Mouse (Mus musculus): ENCODE measurements around the gene Ppp1r14b. TPM values are rescaled to one million over a fixed set of nuclear protein-coding genes. Genes with fewer than 3 reads are reported as not detected.

Ppp1r14b gene
- polyA plus RNA-seq, 1 experiment: 78.5 TPM

DNA sequence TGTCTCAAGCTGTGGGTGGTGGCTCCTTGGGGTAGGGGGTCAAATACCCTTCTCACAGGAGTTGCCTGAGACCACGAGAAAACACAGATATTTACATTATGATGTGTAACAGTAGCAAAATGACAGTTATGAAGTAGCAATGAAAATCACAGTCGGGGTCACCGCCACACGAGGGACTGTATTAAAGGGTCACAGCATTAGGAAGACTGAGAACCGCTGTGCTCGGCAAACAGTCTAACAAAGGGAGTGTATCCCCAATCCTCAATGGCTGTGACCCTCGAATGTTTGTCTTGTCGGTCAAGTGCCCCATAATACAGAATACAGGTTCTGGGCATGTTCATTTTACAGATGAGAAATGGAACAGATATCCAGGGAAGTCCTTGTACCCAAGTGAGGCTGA lies 19.2 kb downstream of the Ppp1r14b start:
- DNase-seq (ENCODE audit: low read depth): no peak

DNA sequence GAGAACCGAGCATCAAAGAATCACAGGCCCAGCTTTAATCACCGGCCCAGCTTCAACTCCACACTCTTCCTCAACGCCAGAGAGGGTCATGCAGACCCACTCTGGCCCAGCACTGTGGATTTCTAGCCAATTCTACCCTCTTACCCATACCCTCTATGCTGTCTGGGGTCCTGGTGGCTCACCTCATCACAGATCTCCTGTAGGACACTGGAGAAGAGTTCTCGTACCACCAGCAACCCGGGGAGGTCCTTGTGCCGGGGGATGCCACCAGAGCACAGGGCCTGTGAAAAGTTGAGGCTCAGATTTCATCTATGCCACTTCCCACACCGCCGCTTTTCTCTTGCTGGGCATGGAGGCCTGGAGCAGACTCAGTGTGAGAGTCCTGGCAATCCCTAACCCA lies 19.7 kb downstream of the Ppp1r14b start:
- DNase-seq (ENCODE audit: low read depth): no peak

DNA sequence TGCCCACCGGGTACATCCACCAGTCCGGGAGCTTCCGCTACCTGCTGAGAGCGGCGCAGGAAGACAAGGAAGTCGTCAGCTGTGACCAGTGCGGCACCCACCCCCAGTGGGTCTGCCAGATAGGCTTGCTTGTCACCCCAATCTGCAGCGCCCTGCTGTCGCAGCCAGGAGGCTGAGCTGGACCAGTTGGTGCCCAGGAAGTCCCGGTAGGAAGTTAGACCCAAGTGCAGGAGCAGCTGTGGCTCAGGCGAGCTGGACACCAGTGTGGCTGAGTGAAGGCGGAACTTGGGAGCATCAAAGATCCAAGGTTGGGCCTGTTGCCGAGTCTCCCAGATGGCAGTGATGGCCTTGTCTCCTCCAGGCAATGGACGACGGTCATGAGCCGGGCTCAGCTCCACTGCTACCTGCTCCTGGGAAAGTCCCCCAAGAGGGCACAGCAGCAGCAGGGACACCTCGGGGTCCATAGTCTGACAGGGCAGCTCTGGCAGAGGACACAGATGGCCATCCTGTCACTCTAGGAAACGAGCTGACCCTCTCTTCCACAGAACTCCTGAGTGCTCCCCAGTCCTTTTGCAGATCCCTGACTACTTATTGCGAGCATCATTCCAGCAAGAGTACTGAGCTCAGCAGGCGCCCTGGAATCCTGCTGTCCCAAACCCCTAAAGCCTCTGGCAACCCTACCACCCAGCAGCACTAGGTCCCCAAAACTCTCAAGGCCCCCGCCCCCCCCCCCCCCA lies 20.7 kb downstream of the Ppp1r14b start:
- DNase-seq (ENCODE audit: low read depth): no peak

DNA sequence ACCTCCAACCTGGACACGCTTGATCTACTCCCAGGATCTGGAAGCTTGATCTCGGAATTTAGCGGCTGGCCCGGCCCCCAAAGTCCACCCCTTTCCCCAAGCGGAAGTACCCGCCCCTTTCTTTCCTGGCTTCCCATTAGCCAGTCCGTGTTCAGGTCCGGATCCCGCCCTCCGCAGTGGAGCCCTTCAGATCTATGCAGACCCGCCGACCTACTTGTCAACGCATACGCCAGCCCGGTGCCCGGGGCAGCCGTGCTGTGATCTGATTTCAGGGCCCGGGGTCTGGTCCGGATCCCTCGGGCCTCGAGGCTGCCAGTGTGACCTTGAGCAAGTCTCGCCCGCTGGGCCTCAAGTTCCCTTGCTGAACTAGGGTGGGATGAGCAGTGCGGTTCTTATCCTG lies 21.2 kb downstream of the Ppp1r14b start, which contains the start of the genes Nudt22 and Trpt1:
Gene Nudt22 (minus strand): TSS at position 112 of the 400 bp plus-strand sequence.
Gene Trpt1 (plus strand): TSS at position 126 of the 400 bp plus-strand sequence.
- no peak for DNase-seq (ENCODE audit: low read depth)

DNA sequence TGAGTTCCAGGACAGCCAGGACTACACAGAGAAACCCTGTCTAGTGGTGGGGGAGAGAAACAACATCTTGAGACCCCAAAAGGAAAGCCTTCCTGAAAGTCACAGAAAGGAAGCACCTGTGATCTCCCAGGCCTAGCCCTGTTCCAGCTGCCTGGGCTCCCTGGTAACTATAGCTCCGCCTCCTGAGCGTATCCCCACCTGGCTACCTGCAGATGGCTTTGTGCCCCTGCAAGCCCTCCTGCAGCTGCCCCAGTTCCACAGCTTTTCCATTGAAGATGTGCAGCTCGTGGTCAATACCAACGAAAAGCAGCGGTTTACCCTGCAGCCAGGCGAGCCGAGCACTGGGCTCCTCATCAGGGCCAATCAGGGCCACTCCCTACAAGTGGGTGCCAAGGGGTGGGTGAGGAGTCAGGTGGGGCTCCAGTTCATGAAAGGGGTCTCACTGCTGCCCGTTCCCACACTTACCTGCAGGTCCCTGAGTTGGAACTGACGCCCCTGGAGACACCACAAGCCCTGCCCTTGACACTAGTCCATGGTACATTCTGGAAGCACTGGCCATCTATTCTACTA lies 23.0 kb downstream of the Ppp1r14b start:
- DNase-seq (ENCODE audit: low read depth): no peak

DNA sequence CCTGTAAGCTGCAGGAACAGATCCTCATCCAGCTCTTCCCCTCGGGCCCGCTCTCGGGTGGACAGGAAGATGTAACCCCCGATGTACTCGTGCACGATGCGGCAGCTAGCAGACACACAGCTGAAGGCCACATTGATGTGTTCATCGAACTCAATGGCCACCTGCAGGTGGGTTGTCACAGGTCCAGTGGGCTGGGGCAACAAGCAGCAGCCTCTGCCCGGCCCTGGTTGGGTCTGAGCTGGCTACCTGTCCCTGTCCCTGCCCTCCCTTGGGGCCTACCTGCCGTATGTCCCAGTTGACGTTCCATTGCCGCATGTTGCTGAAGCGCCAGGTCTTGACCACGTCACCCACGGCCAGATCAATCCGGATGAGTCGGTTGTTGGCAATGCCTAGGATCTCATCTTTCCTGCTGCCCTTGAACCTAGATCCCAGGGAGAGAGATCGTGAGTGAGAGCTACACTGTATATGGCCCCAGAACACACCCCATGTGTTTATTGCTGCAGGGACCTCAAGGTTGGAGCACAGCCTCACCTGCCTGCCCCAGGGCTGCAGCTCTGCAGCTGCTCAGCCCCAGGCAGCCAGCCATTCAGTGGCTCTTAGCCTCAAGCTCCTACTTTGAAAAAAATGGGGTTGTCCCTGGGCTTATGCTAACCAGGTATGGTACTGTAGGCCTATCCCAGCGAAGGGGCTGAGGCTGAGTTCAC lies 24.7 kb downstream of the Ppp1r14b start:
- no peak for DNase-seq (ENCODE audit: low read depth)

DNA sequence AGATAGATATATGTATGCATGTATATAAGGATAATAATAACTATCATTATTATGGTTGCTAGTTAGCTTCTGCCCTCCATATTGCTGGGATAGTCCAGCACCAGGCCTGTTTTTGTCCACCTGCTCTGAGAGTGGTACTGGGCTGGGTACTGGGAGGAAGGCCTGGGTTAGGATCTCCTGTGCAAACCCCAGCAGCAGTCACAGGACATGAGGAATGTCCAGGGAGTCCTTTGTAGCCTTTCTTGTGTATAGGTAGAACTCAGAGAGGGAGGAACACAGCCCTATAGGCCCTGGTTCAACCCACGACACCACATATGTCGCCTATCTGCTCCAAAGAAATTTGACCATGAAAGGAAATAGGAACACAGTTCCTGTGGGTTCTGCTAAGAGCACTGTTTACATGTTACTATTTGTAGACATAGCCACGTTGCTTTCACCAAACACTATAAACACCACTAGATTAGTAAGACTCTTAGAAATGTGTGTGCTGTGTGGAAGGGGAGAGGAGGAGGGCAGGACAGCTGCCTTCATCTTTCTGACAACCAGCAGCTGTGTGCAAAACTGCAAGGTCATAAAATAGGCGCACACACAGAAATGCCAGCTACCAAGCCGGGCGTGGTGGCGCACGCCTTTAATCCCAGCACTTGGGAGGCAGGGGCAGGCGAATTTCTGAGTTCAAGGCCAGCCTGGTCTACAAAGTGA lies 32.3 kb downstream of the Ppp1r14b start:
- DNase-seq (ENCODE audit: low read depth): no peak

DNA sequence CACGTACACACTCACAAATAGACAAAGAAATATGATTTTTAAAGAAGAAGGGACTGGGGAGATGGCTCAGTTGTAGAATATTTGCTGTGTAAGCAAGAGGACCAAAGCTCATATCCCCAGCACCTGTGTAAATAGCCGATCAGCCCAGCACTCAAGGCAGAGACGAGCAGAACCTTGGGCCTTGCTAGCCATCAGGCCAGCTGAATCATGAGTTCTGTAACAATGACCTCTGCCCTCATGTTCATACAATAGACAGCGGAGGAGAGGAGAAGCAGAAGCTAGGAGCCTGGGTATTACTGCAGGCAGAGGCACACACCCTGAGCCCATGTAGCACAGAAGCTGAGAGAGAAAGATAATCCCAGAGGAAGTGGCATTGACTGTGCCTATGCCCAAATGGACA lies 37.7 kb downstream of the Ppp1r14b start:
- DNase-seq (ENCODE audit: low read depth): no peak

DNA sequence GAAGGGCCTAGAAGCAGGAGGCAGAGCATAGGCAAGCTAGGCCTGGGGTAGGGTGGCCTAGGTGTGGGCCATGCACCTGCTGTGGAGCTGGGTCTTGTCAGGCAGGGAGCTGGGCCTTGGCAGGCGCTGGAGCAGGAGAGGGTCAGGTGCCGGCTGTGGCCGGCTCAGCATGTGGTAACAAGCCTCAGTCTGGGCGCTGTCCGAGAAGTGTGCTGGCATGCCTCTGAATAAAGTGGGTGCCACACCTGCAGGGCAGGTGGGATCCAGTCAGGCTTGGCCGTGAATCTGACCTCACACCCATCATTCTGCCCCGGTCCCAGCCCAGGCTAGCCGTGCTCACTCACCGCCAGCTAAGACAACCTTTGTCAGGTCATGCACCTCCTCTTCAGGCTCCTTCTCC lies 39.2 kb downstream of the Ppp1r14b start:
- no peak for DNase-seq (ENCODE audit: low read depth)

DNA sequence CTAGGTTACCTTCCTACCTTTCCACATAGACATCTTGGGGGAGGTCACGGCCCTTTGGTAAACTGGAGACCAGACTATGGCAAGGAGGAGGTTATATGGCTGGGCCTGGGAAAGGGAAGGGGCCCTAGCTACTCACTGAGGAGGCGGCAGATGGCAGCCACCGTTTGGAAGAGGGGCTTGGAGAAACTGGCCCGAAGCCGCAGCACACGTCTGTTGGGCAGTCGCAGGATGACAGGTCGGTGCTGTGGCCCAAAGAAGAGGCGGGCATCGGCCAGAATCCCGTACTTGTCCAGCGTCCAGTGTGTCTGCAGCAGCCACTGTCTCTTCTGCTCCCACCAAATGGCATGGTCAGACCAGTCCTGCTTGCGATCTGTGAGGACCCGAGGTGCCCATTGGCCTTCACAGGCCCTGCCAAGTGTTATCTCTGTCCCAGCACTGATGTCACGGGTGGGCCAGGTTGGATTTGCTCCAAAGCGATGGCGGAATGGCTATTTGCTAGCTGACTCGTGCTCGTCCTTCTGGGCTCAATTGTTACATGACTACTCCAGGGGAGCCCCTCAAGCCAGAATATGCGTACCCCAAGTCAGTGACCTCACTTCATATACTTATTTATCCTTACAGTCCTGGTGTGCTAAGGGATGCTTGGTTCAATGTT lies 39.8 kb downstream of the Ppp1r14b start:
- DNase-seq (ENCODE audit: low read depth): no peak

DNA sequence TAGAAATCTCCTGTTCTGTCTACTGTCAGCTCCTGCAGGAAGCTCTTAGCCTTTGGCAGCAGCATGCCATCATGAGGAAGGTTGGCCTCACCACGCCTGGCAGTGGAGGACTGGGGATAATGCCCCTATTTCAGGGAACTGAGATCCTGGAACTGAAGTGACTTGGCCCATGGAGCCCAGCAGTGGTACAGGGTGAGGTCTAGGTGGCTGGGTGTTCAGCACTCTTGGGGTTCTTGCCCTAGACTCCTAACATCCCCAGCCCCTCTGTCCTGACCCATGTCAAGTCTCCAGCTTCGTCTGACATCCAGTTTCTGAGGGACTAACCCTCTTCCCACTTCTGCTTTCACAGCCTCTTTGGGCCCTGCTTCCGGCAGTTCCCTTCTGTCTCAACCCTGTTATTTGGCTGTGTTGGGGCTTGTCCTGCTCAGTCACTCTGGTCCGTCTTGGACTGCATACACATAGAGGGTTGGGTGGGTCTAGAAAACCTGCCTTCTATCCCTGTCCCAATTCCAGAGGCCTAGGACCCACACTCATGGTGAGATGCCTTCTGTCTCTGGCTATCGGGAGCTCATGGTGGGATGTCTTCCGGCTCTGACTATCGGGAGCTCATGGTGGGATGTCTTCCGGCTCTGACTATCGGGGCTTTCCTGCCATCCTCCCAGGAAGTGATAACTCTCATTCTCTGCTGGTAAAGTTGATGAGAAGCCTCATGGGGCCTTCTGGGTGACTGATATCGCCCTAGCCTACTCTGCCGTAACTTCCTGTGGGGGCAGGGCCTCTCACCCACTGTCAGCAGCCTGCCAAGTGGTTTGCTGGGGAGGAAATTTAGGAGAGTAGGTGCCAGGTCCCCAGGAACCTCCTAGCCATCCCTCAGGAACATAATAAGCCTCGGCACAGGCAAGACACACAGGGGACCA lies 43.0 kb downstream of the Ppp1r14b start:
- no peak for DNase-seq (ENCODE audit: low read depth)

DNA sequence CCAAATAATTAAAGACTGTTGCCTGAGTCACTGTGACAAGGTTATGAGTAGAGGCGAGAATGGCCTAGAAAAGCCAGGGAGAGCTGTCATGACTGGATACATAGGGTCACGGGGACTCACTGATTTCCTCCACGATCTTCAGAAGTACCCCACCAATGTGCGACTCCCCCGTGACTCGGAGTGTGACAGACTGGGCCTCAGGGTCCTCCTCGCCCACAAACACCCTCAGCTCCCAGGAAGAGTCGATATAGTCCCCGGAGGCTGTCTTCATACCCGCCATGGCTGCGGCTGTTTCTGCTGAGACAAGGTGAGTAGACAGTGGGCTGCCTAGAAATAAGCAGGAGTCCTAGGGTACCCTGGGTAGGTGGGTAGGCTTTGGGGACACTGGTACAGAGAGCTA lies 43.8 kb downstream of the Ppp1r14b start:
- DNase-seq (ENCODE audit: low read depth): no peak

DNA sequence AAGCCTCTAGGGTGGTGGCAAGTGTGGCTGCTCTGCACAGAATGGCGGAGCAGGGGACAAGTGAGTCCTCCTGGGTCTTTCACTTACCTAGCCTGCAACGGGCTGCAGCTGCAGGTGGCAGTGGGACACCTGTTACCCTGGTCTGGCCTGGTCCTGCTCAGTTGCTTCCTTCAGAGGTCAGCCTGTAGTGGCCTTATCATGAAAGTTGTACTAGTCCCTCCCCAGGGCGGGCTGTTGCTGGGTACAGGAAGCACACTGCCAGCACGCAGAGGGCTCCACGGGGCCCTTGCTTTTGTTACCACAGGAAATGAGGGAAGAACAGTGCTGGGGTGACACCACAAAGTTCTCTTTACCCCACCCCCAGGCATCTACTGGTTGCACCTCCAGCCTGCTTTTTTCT lies 44.4 kb downstream of the Ppp1r14b start, which contains the start of gene Fermt3:
Gene Fermt3 (minus strand): TSS at position 279 of the 400 bp plus-strand sequence.
- DNase-seq (ENCODE audit: low read depth): no peak

DNA sequence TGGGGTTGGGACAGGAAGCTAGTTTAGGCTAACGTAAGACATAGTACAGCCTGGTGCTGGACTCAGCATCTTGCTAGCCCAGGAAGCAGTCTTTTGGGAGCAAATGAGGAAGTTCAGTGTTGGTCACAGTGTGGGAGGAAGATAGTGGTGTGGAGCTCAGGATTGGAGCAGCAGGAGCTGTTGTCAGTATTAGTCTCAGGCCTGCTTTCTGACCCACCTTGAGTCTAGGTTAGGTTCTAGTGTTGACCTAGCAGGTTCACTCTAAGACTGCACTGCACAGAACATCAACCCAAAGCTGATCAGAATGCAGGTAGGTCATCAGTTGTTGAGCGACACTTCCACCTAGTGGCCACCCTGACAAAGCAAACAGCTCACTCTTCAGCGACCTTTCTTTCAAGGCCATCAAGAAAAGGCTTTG lies 45.5 kb downstream of the Ppp1r14b start:
- DNase-seq (ENCODE audit: low read depth): no peak

Other genes starting within 250 kb of the Ppp1r14b start
- gene Rps6ka4, start 134.3 kb upstream of the Ppp1r14b start, polyA plus RNA-seq (2012; rRNA removed): 28.2 and 32.0 TPM in 2 replicates
- 2.9 and 3.1 TPM in 2 replicates for gene Ccdc88b, start 116.8 kb upstream of the Ppp1r14b start, polyA plus RNA-seq (2012; rRNA removed)
- 101 and 122 TPM in 2 replicates for gene Trmt112, start 65.3 kb upstream of the Ppp1r14b start, polyA plus RNA-seq (2012; rRNA removed)
- 231 and 263 TPM in 2 replicates for gene Prdx5, start 64.9 kb upstream of the Ppp1r14b start, polyA plus RNA-seq (2012; rRNA removed)
- gene Esrra, start 53.2 kb upstream of the Ppp1r14b start, polyA plus RNA-seq (2012; rRNA removed): 40.7 and 50.4 TPM in 2 replicates
- 2.4 and 4.3 TPM in 2 replicates for gene Catsperz, start 49.6 kb upstream of the Ppp1r14b start, polyA plus RNA-seq (2012; rRNA removed)
- gene Kcnk4, start 40.5 kb upstream of the Ppp1r14b start, polyA plus RNA-seq (2012; rRNA removed): 0.08 and 0.15 TPM in 2 replicates
- 60.1 and 82.0 TPM in 2 replicates for gene Bad, start 33.1 kb upstream of the Ppp1r14b start, polyA plus RNA-seq (2012; rRNA removed)
- 85.1 and 89.1 TPM in 2 replicates for gene Gpr137, start 32.5 kb upstream of the Ppp1r14b start, polyA plus RNA-seq (2012; rRNA removed)
- gene Plcb3, start 1.5 kb downstream of the Ppp1r14b start, polyA plus RNA-seq (2012; rRNA removed): 63.4 and 74.5 TPM in 2 replicates
- gene Fkbp2, start 5.5 kb downstream of the Ppp1r14b start, polyA plus RNA-seq (2012; rRNA removed): 80.5 and 126 TPM in 2 replicates
- gene Vegfb, start 12.7 kb downstream of the Ppp1r14b start, polyA plus RNA-seq (2012; rRNA removed): 62.4 and 80.9 TPM in 2 replicates
- 65.3 and 68.7 TPM in 2 replicates for gene Dnajc4, start 17.6 kb downstream of the Ppp1r14b start, polyA plus RNA-seq (2012; rRNA removed)
- gene Nudt22, start 21.1 kb downstream of the Ppp1r14b start, polyA plus RNA-seq (2012; rRNA removed): 45.2 and 46.9 TPM in 2 replicates
- gene Trpt1, start 21.2 kb downstream of the Ppp1r14b start, polyA plus RNA-seq (2012; rRNA removed): 18.6 and 21.1 TPM in 2 replicates
- 10.3 and 11.8 TPM in 2 replicates for gene Fermt3, start 44.5 kb downstream of the Ppp1r14b start, polyA plus RNA-seq (2012; rRNA removed)
- gene Stip1, start 65.0 kb downstream of the Ppp1r14b start, polyA plus RNA-seq (2012; rRNA removed): 42.0 and 46.0 TPM in 2 replicates
- gene Macrod1, start 81.8 kb downstream of the Ppp1r14b start, polyA plus RNA-seq (2012; rRNA removed): 29.9 and 42.2 TPM in 2 replicates
- gene Flrt1, start 130.8 kb downstream of the Ppp1r14b start, polyA plus RNA-seq (2012; rRNA removed): 0.51 and 0.91 TPM in 2 replicates
- gene Otub1, start 231.3 kb downstream of the Ppp1r14b start, polyA plus RNA-seq (2012; rRNA removed): 121 and 122 TPM in 2 replicates
- gene Cox8a, start 242.6 kb downstream of the Ppp1r14b start, polyA plus RNA-seq (2012; rRNA removed): 1,770 and 2,047 TPM in 2 replicates

Data from gonadal fat pad, adult 2 months (tissue).